Mouse (Mus musculus) testis, adult 2 months (tissue): ENCODE results near the gene Kansl1l. TPM values are rescaled to one million over a fixed set of nuclear protein-coding genes. Genes with fewer than 3 reads are reported as not detected.
"Not testable (repeated sequence)": the region's sequence is repeated elsewhere in the genome, so short reads cannot be mapped to it uniquely, and the experiment has no call there.

Experiments
- H3K27ac ChIP-seq: fragments of 200-500 bp; 2 replicates; pipeline ENCODE4 v1.5.1; 2012; ENCODE audit warnings: low read depth, low read length; ENCODE audit not compliant: control insufficient read depth, insufficient read depth
- H3K27me3 ChIP-seq: fragments of 200-500 bp; 2 replicates; pipeline ENCODE4 v1.6.1; 2012; ENCODE audit warnings: mild to moderate bottlenecking, low read length, moderate library complexity; ENCODE audit not compliant: control insufficient read depth, insufficient read depth
- H3K36me3 ChIP-seq: fragments of 200-500 bp; 2 replicates; pipeline ENCODE4 v1.6.1; 2012; ENCODE audit warnings: mild to moderate bottlenecking, low read length; ENCODE audit not compliant: control insufficient read depth, insufficient read depth
- H3K4me1 ChIP-seq: fragments of 200-500 bp; 2 replicates; pipeline ENCODE4 v1.6.1; 2012; ENCODE audit warnings: low read length; ENCODE audit not compliant: control insufficient read depth, insufficient read depth
- H3K4me3 ChIP-seq: fragments of 200-500 bp; 2 replicates; pipeline ENCODE4 v1.5.1; 2012; ENCODE audit warnings: low read depth, mild to moderate bottlenecking, low read length, moderate library complexity, mixed read lengths; ENCODE audit not compliant: control insufficient read depth
- CTCF ChIP-seq: fragments of 200-500 bp; IDR thresholded peaks from 2 replicates; pipeline ENCODE4 v1.5.1; 2012; ENCODE audit warnings: low read depth, mild to moderate bottlenecking, inconsistent platforms, low read length, moderate library complexity; ENCODE audit not compliant: control insufficient read depth, insufficient read depth, insufficient replicate concordance
- POLR2A ChIP-seq: fragments of 200-500 bp; IDR thresholded peaks from 2 replicates; pipeline ENCODE4 v1.6.1; 2012; ENCODE audit warnings: low read depth, mild to moderate bottlenecking, inconsistent platforms, low read length, moderate library complexity; ENCODE audit not compliant: control insufficient read depth
- polyA plus RNA-seq: library from polyadenylated mRNA; depleted of rRNA; stranded (reverse); fragments of >200 nt; gene quantifications from 2 replicates; pipeline ENCODE4 v1.2.3, GENCODE M21; 2012

Gene Kansl1l
- polyA plus RNA-seq, 1 experiment, result 16.3 TPM

DNA sequence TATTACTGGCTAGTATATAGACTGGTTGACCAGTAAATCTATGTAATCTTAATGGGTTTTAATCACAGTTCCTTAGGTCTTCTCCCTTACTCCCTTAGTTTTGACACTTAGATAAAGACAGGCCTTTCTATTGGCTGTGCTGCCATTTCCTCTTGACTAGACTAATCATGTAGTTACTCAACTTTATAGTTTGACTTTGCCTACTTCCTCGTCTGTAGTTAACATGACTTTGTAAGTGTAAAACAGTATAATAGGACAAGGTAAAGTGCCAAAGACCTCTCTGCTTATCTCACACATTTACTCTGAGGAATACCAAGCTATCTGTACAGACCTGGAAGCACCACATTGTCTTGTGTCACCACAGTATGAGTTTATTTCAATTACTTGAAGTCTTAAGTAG, 86.8 kb downstream of the Kansl1l start:
- Histone ChIP-seq H3K36me3 (no peaks in the 10 kb centered on the region), H3K27ac (no peak overlapping the region), H3K4me3 (no peak overlapping the region), H3K4me1 (no peaks in the 10 kb centered on the region), H3K27me3 (no peaks in the 10 kb centered on the region)
- no peak for TF ChIP-seq CTCF
- TF ChIP-seq POLR2A, result no peak

DNA sequence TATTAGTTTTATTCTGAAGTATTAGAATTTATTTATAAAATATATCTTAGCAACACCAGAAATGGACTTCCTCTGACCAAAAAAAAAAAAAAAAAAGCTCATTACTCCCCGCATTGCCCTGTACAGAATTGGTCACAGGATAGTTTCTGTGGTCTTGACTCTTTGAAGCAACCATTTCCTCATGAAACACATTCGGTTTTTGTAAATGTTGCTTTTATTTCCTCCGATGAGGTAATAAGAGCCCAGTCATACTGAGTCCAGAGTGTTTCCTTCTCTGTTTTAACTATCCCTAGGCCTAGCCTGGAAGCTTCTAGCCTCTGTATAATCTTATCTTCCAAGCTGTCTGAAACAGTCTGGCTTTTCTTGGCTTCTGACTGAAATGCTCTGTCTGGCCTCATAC, 104.5 kb downstream of the Kansl1l start:
- Histone ChIP-seq H3K27me3 (no peaks in the 10 kb centered on the region), H3K4me1 (no peaks in the 10 kb centered on the region), H3K27ac (no peak overlapping the region), H3K36me3 (no peaks in the 10 kb centered on the region; the same call in 1 of the 2 replicates), H3K4me3 (no peak overlapping the region)
- TF ChIP-seq CTCF (no peak), POLR2A (no peak)

DNA sequence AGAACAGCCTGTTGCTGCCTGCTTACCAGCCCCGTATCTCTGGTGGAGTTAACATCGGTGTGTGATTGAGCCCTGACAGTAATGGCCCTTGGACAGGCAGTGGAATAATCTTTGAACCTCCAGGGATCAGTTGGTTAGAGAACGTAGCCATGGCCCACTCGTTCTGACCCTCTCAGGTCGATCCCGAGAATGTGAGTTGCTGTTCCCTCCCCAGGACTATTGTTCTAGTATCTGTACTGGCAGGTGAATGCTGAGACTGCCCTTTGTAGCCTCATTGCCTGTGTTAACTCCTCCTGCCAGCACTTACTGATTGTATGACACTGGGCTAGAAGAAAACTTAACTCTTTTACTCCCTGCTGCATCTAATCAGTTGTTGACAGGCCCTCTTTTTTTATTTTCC, 112.8 kb downstream of the Kansl1l start:
- Histone ChIP-seq H3K4me1 (no peaks in the 10 kb centered on the region; the same call in none of the 2 replicates), H3K27me3 (no peaks in the 10 kb centered on the region), H3K36me3 (peaks cover 3% of the 10 kb centered on the region; the same call in 1 of the 2 replicates), H3K4me3 (no peak overlapping the region), H3K27ac (no peak overlapping the region)
- TF ChIP-seq CTCF (no peak), POLR2A (no peak)

DNA sequence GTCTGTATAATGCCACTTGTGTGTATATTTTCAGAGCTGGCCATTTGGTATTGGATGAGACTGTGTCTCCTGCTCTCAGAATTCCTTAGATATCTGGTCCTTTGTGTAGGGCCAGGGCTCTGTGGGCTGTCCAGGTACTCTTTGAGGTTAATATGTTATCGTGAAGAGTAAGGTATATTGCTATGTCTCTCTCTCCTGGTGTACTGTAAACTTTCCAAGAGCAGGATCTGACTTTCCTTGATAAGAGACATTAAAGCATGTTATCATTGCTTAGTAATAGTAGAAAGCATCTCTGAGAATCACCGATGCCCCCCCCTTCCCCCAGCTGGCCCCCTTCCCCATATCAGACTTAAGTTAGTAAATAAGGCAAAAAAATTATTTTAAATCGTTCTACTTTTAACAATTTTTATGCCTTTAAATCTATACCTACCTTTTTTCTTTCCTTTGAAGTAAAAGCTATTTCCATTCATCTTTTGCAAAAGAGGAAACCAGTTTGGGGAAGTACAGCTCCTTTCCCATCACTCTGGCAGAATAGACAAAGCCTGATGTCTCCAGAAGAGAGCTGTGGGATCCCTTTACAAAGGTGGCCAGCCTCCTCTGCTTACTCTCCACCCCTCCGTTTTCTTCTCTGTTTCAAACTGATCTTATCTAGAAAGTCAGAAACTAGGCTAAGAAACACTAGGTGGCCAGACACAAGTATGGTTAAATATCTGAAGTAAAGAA, 114.6 kb downstream of the Kansl1l start:
- TF ChIP-seq CTCF (no peak), POLR2A (no peak)
- Histone ChIP-seq H3K4me3 (no peak overlapping the region), H3K27ac (no peak overlapping the region), H3K4me1 (no peaks in the 10 kb centered on the region; the same call in none of the 2 replicates), H3K36me3 (peaks cover 3% of the 10 kb centered on the region; the same call in 1 of the 2 replicates), H3K27me3 (no peaks in the 10 kb centered on the region)

DNA sequence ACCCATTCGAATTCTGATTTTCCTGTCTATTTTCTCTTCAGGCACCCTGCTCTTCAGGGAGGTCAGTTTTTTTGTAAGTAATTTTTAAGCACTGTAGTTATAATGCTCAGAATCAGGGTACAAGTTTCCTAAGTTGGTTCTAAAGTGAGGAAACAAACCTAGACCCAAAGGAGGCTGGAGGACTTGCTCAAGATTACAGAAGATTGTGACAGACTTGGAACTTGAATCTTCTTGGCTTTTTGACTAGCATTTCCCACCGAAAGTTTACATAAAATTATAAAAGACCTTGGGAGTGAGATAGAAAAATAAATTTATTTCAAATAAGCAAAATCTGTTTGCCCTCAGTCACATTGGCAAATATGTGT, 115.8 kb downstream of the Kansl1l start:
- no peaks in the 10 kb centered on the region for H3K27me3 ChIP-seq
- H3K4me3 ChIP-seq, result peak overlapping the region; percentile 97
- no peaks in the 10 kb centered on the region; the same call in none of the 2 replicates for H3K4me1 ChIP-seq
- TF ChIP-seq CTCF, result no peak
- TF ChIP-seq POLR2A, result no peak
- H3K27ac ChIP-seq, result no peak overlapping the region
- peaks cover 1% of the 10 kb centered on the region; the same call in 1 of the 2 replicates for H3K36me3 ChIP-seq

DNA sequence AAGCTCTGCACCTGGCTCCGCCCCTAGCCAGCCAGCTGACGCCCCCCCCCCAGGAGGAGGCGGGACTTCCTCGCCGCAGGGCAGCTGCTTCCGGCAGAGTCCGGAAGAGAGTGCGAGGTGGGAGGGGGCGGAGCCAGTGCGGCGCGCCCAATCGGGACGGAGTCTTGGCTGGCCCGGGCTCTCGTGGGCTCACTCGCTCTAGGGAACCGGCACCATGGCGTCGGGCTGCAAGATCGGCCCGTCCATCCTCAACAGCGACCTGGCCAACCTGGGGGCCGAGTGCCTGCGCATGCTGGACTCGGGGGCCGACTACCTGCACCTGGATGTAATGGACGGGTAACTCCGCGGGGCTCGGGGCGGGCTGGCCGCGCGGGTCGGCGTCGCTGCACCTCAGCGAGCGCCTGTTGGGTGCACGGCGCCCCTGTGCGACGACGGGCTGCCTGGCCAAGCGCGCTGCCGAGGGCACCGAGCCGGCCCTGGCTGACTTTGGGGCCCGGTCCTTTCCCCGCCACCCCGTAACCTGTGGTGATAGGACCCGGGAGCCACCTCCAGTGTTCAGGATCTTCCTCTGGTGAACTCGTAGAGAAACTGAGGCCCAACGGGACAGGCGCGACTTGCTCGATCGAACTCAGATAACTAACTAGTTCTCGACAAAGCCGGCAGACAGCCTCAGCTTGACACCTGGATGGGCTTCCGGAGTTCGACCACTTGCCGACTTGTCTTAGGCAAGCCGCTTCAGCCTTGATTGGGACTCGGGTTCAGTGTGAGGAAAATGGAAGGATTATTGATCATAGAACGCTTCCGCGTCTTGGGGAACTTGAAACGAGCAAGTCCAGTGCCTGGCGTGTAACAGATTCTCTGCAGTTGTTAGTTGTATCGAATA, 116.4 kb downstream of the Kansl1l start, which contains the start of gene Rpe:
Gene Rpe (plus strand): TSS at position 139 of the 883 bp plus-strand sequence.
- Histone ChIP-seq H3K36me3 (no peaks in the 10 kb centered on the region), H3K27ac (peak within 1 kb of the TSS; percentile 82), H3K4me3 (peak within 1 kb of the TSS; percentile 97), H3K4me1 (no peaks in the 10 kb centered on the region; the same call in none of the 2 replicates), H3K27me3 (no peaks in the 10 kb centered on the region)
- TF ChIP-seq CTCF, result 0 out of 2 replicates have a peak, but pooled peaks have one; percentile 1
- TF ChIP-seq POLR2A, result peak; percentile 91

DNA sequence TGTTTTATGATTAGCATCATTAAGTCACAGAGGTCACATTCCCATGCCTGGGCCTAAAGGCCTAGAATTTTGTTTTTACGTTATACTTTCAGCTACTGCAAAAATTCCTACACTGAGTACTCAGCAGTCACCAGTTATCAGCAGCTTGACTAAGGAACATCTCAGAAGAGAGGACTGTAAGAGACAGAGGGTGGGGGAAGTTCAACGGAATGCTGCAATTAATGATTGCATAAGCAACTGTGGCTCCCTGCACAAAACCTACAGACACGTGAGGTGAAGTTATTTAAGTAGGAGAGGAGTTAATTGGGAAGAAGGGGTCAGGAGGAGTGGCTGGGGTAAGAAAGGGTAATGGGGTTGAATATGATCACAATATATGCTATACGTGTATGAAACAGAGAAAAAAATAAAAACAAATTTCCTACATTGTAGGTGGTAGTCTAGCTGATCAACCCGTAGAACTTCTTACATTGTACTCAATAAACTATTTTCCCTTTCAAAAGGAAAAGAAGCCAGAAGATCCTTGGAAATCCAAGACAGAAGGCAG, 117.1 kb downstream of the Kansl1l start:
- Histone ChIP-seq H3K27ac (no peak overlapping the region), H3K4me1 (no peaks in the 10 kb centered on the region; the same call in none of the 2 replicates), H3K4me3 (peak overlapping the region; percentile 97), H3K27me3 (no peaks in the 10 kb centered on the region), H3K36me3 (no peaks in the 10 kb centered on the region)
- TF ChIP-seq CTCF (no peak), POLR2A (no peak)

DNA sequence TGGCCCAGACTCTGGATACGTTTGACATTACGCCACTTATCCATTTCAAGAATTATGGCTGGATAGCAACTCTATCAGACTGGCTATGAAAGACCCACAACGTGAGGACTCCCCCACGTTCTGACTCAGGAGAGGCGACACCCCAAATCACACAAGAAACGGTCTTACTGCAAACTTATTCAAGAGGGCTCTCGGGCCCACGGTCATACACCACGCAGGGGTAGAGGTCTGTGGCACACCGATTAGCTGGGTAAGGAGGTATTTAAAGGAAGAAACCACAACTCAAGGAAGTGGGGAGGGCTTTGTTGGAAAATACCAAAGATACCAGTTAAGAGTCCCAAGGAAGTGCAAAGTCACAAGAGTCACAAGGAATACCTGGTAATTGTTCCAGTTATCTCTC, 117.7 kb downstream of the Kansl1l start:
- H3K27me3 ChIP-seq, H3K4me1 ChIP-seq, H3K36me3 ChIP-seq, H3K4me3 ChIP-seq, H3K27ac ChIP-seq: not testable (repeated sequence)
